Mouse (Mus musculus): ENCODE results near the gene Gm7298.
"Not testable (repeated sequence)": the region's sequence is repeated elsewhere in the genome, so short reads cannot be mapped to it uniquely, and the experiment has no call there.

Gene Gm7298

GRCm38 (mm10) chr6:121732632-121733031, at the start of gene Gm7298:
Gene Gm7298, plus strand, starts transcription at chr6:121732932.
- DNase-seq = no peak

- no peak for DNase-seq
These were observed 95.3 kb downstream of the Gm7298 start for GRCm38 (mm10) chr6:121828034-121828433.

- DNase-seq = no peak
These were observed 103.6 kb downstream of the Gm7298 start for GRCm38 (mm10) chr6:121836361-121836760.

GRCm38 (mm10) chr6:121838271-121838670, 105.5 kb downstream of the Gm7298 start, which contains the start of gene Mug1:
Gene Mug1, plus strand, starts transcription at chr6:121838541.
- DNase-seq = not testable (repeated sequence)

All from cerebellum, adult 8-10 months (tissue).